Mouse (Mus musculus) kidney, postnatal 0 days (tissue): Measurements from ENCODE around the gene Klhl22. TPM values are rescaled to one million over a fixed set of nuclear protein-coding genes. Genes with fewer than 3 reads are reported as not detected.

Source experiments
- ATAC-seq: fragments of 200-750 bp; cut with Nextera tagmentation; replicated peaks from 2 replicates; pipeline ENCODE4 v1.8.0; 2017; ENCODE audit warnings: low read depth, moderate number of reproducible peaks, moderate TSS enrichment, moderate library complexity; ENCODE audit not compliant: low FRiP score
- DNase-seq: peaks from one replicate; pipeline ENCODE4 v3.0.0-alpha.2; 2016; ENCODE audit warnings: low spot score
- H3K27ac ChIP-seq: fragments of 300-500 bp; sonication (generic); 2 replicates; pipeline ENCODE4 v1.5.1; 2014; ENCODE audit warnings: mild to moderate bottlenecking
- H3K27me3 ChIP-seq: fragments of 300-500 bp; sonication (generic); 2 replicates; pipeline ENCODE4 v1.6.1; 2014; ENCODE audit warnings: low read length, mixed read lengths; ENCODE audit not compliant: insufficient read depth
- H3K36me3 ChIP-seq: fragments of 300-500 bp; sonication (generic); 2 replicates; pipeline ENCODE4 v1.6.1; 2014; ENCODE audit warnings: low read length, mixed read lengths; ENCODE audit not compliant: insufficient read depth
- H3K4me1 ChIP-seq: fragments of 300-500 bp; sonication (generic); replicated peaks from 2 replicates; pipeline ENCODE4 v1.6.1; 2014; ENCODE audit warnings: antibody characterized with exemption, low read length, mixed read lengths; ENCODE audit not compliant: insufficient read depth
- H3K4me2 ChIP-seq: fragments of 300-500 bp; sonication (generic); 2 replicates; pipeline ENCODE4 v1.6.1; 2014; ENCODE audit warnings: mild to moderate bottlenecking, low read length, moderate library complexity, mixed read lengths
- H3K4me3 ChIP-seq: fragments of 300-500 bp; sonication (generic); replicated peaks from 2 replicates; pipeline ENCODE4 v1.5.1; 2014; ENCODE audit warnings: low read depth, low read length
- H3K9ac ChIP-seq: fragments of 300-500 bp; sonication (generic); 2 replicates; pipeline ENCODE4 v1.6.1; 2014; ENCODE audit warnings: low read depth, low read length
- H3K9me3 ChIP-seq: fragments of 300-500 bp; sonication (generic); replicated peaks from 2 replicates; pipeline ENCODE4 v1.6.1; 2016; ENCODE audit warnings: low read length, inconsistent platforms, mixed read lengths
- CTCF ChIP-seq: IDR thresholded peaks from 2 replicates; pipeline ENCODE4 v1.5.1; 2016; ENCODE audit warnings: antibody characterized with exemption, low read depth, mild to moderate bottlenecking, moderate library complexity
- WGBS: fragments of 180-500 bp; shearing (Covaris S2); extraction: QIAGEN DNeasy Blood & Tissue Kit; methylation state at CpG from one replicate; pipeline ENCODE4 v1.1.7; 2014; 5-methylcytosine and 5-hydroxymethylcytosine counted together
- polyA plus RNA-seq: library from polyadenylated mRNA; unstranded; fragments of >200 nt; fragmentation: Nextera tagmentation; extraction: Ambion mirVana; gene quantifications from 2 replicates; pipeline ENCODE4 v1.2.1, GENCODE M21; 2015

Gene Klhl22
- polyA plus RNA-seq, 1 experiment from 2014 or later: 39.3 TPM

GRCm38 (mm10) chr16:17745067-17745466 is 14.4 kb upstream of the Klhl22 start:
- Histone ChIP-seq H3K27ac (no peak overlapping the region), H3K9ac (no peak overlapping the region), H3K27me3 (no peaks in the 10 kb centered on the region), H3K9me3 (no peaks in the 10 kb centered on the region), H3K36me3 (no peaks in the 10 kb centered on the region), H3K4me1 (no peaks in the 10 kb centered on the region), H3K4me3 (no peak overlapping the region), H3K4me2 (no peak overlapping the region)
- TF ChIP-seq CTCF: no peak
- DNase-seq (no peak), ATAC-seq (no peak)
- 72% methylated on average over 2 of the region's 2 CpGs for WGBS

DNA sequence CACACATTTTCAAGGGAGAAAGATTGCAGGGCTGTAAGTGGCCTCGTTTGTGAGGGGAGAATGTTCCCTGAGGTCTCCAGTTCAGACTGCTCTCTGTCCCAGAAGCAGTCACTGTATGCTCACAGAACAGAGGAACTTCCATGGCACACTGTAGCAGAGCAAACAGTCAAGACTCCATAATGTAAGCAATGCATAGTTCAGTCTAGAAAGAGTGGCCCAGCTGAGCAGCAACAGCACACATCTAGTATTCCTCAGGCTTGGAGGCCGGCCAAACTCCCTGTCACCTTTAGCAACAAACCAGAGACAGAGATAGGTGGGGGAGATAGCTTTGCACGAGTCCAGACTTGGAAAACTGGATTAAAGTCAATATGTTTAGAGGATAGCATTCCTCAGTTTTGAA is 6.4 kb upstream of the Klhl22 start:
- no peaks in the 10 kb centered on the region for H3K27me3 ChIP-seq
- no peaks in the 10 kb centered on the region for H3K9me3 ChIP-seq
- no peak overlapping the region for H3K9ac ChIP-seq
- H3K4me1 ChIP-seq: no peaks in the 10 kb centered on the region
- H3K36me3 ChIP-seq: no peaks in the 10 kb centered on the region
- no peak overlapping the region for H3K4me3 ChIP-seq
- DNase-seq (no peak), ATAC-seq (no peak)
- no peak overlapping the region for H3K4me2 ChIP-seq
- no peak overlapping the region for H3K27ac ChIP-seq
- TF ChIP-seq CTCF: no peak
- 27% methylated on average over 3 of the region's 3 CpGs for WGBS

DNA sequence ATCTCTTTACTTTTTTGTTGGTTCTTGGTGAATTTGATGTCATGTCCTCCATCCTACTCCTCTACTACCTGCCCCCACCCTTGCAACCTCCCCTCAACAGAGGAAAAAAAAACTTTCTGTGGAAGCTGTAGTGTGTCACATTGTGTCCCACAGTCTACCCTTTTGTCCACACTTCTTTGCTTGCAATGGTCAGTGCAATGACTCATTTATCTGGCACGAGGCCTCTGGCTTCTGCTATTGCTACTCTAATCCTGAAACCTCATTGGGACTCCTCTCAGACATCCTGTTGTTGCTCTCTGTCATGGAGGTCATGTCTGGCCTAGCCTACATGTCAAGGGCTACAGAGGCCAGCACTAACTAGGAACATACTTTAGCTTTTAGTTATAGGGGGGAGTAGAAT is 5.7 kb upstream of the Klhl22 start:
- H3K9ac ChIP-seq: no peak overlapping the region
- H3K4me3 ChIP-seq: no peak overlapping the region
- H3K4me1 ChIP-seq: no peaks in the 10 kb centered on the region; the same call in 1 of the 2 replicates
- no peak overlapping the region for H3K4me2 ChIP-seq
- no peak overlapping the region for H3K27ac ChIP-seq
- WGBS: 54% methylated on average over 1 of the region's 1 CpGs
- DNase-seq (no peak), ATAC-seq (no peak)
- H3K36me3 ChIP-seq: no peaks in the 10 kb centered on the region
- no peaks in the 10 kb centered on the region for H3K27me3 ChIP-seq
- no peaks in the 10 kb centered on the region for H3K9me3 ChIP-seq
- no peak for TF ChIP-seq CTCF

DNA sequence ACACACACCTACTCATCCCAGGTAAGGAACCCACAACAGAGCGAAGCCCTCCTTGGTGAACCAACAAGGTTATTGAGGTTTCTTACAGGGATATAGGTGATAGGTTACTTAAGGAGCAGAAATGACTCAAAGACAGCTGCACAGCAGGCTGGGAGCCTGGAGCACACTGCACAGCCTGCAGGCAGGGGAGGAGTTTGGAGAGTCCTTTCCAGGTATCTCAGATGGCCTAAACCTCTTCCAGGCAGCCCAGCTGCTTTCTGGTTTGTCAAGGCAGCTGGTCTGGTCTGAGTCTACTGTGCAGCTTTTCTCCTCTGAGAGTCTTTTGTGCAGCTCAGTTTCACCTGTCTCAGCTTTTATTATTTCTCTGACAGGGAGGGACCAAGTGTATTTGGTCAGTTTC is 1.7 kb upstream of the Klhl22 start:
- no peak overlapping the region for H3K4me2 ChIP-seq
- no peaks in the 10 kb centered on the region for H3K27me3 ChIP-seq
- no peak for ATAC-seq
- H3K4me1 ChIP-seq: peaks cover 9% of the 10 kb centered on the region
- TF ChIP-seq CTCF: no peak
- no peaks in the 10 kb centered on the region for H3K9me3 ChIP-seq
- H3K4me3 ChIP-seq: no peak overlapping the region
- H3K9ac ChIP-seq: no peak overlapping the region
- 93% methylated on average over 1 of the region's 1 CpGs for WGBS
- DNase-seq: no peak
- H3K27ac ChIP-seq: no peak overlapping the region
- no peaks in the 10 kb centered on the region for H3K36me3 ChIP-seq

GRCm38 (mm10) chr16:17758902-17759301 is 516 bp upstream of the Klhl22 start:
- H3K4me1 ChIP-seq: peaks cover 9% of the 10 kb centered on the region
- TF ChIP-seq CTCF: no peak
- peak overlapping the region; percentile 87 for H3K4me2 ChIP-seq
- H3K27me3 ChIP-seq: no peaks in the 10 kb centered on the region
- ATAC-seq: no peak; the same call in 1 of the 2 replicates
- WGBS: 39% methylated on average over 9 of the region's 9 CpGs
- H3K4me3 ChIP-seq: peak overlapping the region; percentile 52
- peak overlapping the region; percentile 82; the same call in 1 of the 2 replicates for H3K27ac ChIP-seq
- no peak for DNase-seq
- H3K9ac ChIP-seq: 0 out of 2 replicates have a peak overlapping the region, but pooled peaks have one; percentile 0
- no peaks in the 10 kb centered on the region for H3K36me3 ChIP-seq
- no peaks in the 10 kb centered on the region for H3K9me3 ChIP-seq

GRCm38 (mm10) chr16:17759813-17760321 is 449 bp downstream of the Klhl22 start:
- under 1% methylated on average over 53 of the region's 54 CpGs for WGBS
- DNase-seq: peak; percentile 51
- peak; percentile 63 for ATAC-seq
- Histone ChIP-seq H3K4me1 (peaks cover 9% of the 10 kb centered on the region), H3K4me2 (peak overlapping the region; percentile 87), H3K27me3 (no peaks in the 10 kb centered on the region), H3K36me3 (no peaks in the 10 kb centered on the region), H3K4me3 (peak overlapping the region; percentile 52), H3K9ac (peak overlapping the region; percentile 77), H3K27ac (peak overlapping the region; percentile 82), H3K9me3 (no peaks in the 10 kb centered on the region)
- TF ChIP-seq CTCF: no peak

GRCm38 (mm10) chr16:17760657-17761056 is 1.2 kb downstream of the Klhl22 start:
- Histone ChIP-seq H3K27me3 (no peaks in the 10 kb centered on the region), H3K4me3 (peak overlapping the region; percentile 52; the same call in 1 of the 2 replicates), H3K27ac (no peak overlapping the region), H3K4me1 (peaks cover 9% of the 10 kb centered on the region), H3K9ac (no peak overlapping the region), H3K4me2 (peak overlapping the region; percentile 87), H3K9me3 (no peaks in the 10 kb centered on the region), H3K36me3 (no peaks in the 10 kb centered on the region)
- TF ChIP-seq CTCF: peak; percentile 70
- ATAC-seq (no peak; the same call in 1 of the 2 replicates), DNase-seq (peak; percentile 80)
- 38% methylated on average over 8 of the region's 8 CpGs for WGBS
